Mouse (Mus musculus) MEL (cell line): ENCODE measurements around the gene Rex1bd.

Experiments used
- CHD2 ChIP-seq: IDR thresholded peaks from 2 replicates; pipeline ENCODE4 v1.6.1; 2011; ENCODE audit warnings: low read length, improper control_type of control experiment
- CTCF ChIP-seq, 3 experiments: IDR thresholded peaks in 2 of 3; conservative IDR thresholded peaks in 1 of 3; 2 replicates each; pipeline ENCODE4 v1.5.1; 2011 to 2012; ENCODE audit warnings: low read length in 3 of 3, low read depth in 2 of 3, mild to moderate bottlenecking in 2 of 3, improper control_type of control experiment in 1 of 3, inconsistent platforms in 1 of 3, mixed read lengths in 1 of 3, moderate library complexity in 1 of 3; ENCODE audit not compliant: control insufficient read depth in 1 of 3, insufficient read depth in 1 of 3, poor library complexity in 1 of 3, severe bottlenecking in 1 of 3
- ELF1 ChIP-seq: IDR thresholded peaks from 2 replicates; pipeline ENCODE4 v1.6.1; 2014; ENCODE audit warnings: low read depth, mild to moderate bottlenecking, inconsistent platforms, low read length, improper control_type of control experiment, moderate library complexity
- EP300 ChIP-seq, 2 experiments: IDR thresholded peaks; 2 replicates each; pipeline ENCODE4 v1.6.1; 2011; ENCODE audit warnings: improper control_type of control experiment in 2 of 2, low read length in 2 of 2, low read depth in 1 of 2, mild to moderate bottlenecking in 1 of 2
- ETS1 ChIP-seq: IDR thresholded peaks from 2 replicates; pipeline ENCODE4 v1.6.1; 2012; ENCODE audit warnings: low read depth, mild to moderate bottlenecking, inconsistent platforms, low read length, improper control_type of control experiment, moderate library complexity
- HCFC1 ChIP-seq: IDR thresholded peaks from 2 replicates; pipeline ENCODE4 v1.6.1; 2012; ENCODE audit warnings: low read depth, mild to moderate bottlenecking, inconsistent platforms, low read length, improper control_type of control experiment, moderate library complexity
- KAT2A ChIP-seq: conservative IDR thresholded peaks from 2 replicates; pipeline ENCODE4 v1.6.1; 2012; ENCODE audit warnings: low read depth, low read length, improper control_type of control experiment, inconsistent platforms
- NRF1 ChIP-seq: IDR thresholded peaks from 2 replicates; pipeline ENCODE4 v1.6.1; 2014; ENCODE audit warnings: low read depth, mild to moderate bottlenecking, inconsistent platforms, low read length, improper control_type of control experiment, moderate library complexity; ENCODE audit not compliant: poor library complexity, insufficient read depth, severe bottlenecking
- POLR2A ChIP-seq, 2 experiments: IDR thresholded peaks; 2 replicates each; pipeline ENCODE4 v1.6.1; 2011 to 2012; ENCODE audit warnings: low read length in 2 of 2, mild to moderate bottlenecking in 2 of 2, control low read depth in 1 of 2, improper control_type of control experiment in 1 of 2, low read depth in 1 of 2, moderate library complexity in 1 of 2; ENCODE audit not compliant: control insufficient read depth in 1 of 2, insufficient read depth in 1 of 2, poor library complexity in 1 of 2
- SMC3 ChIP-seq: IDR thresholded peaks from 2 replicates; pipeline ENCODE4 v1.6.1; 2011; ENCODE audit warnings: low read depth, low read length, improper control_type of control experiment
- UBTF ChIP-seq: IDR thresholded peaks from 2 replicates; pipeline ENCODE4 v1.6.1; 2012; ENCODE audit warnings: low read depth, mild to moderate bottlenecking, inconsistent platforms, low read length, improper control_type of control experiment, moderate library complexity, borderline replicate concordance; ENCODE audit not compliant: insufficient read depth
- USF2 ChIP-seq, 2 experiments: IDR thresholded peaks; 2 replicates each; pipeline ENCODE4 v1.6.1; 2011 to 2012; ENCODE audit warnings: improper control_type of control experiment in 2 of 2, low read length in 2 of 2, borderline replicate concordance in 1 of 2, inconsistent platforms in 1 of 2, low read depth in 1 of 2, mild to moderate bottlenecking in 1 of 2; ENCODE audit not compliant: insufficient read depth in 1 of 2
- ZMIZ1 ChIP-seq: IDR thresholded peaks from 2 replicates; pipeline ENCODE4 v1.6.1; 2012; ENCODE audit warnings: low read depth, mild to moderate bottlenecking, inconsistent platforms, low read length, improper control_type of control experiment, moderate library complexity

GRCm38 (mm10) chr8:70506328-70507026 lies at the start of gene Rex1bd:
- TF ChIP-seq CHD2 (no peak), ETS1 (no peak), POLR2A (IDR thresholded peaks at IDR 0.05; ENCODE audit: control insufficient read depth in 1 of 2, insufficient read depth in 1 of 2, low read depth in 1 of 2, low read length in 2 of 2, poor library complexity in 1 of 2) (peak; percentile 52 to 76; a peak in 3 of 4 replicates), EP300 (IDR thresholded peaks at IDR 0.05; ENCODE audit: low read depth in 1 of 2, low read length in 2 of 2) (peak in 1 of 2 experiments; percentile 38; a peak in 2 of 4 replicates), USF2 (IDR thresholded peaks at IDR 0.05; ENCODE audit: borderline replicate concordance in 1 of 2, insufficient read depth in 1 of 2, low read depth in 1 of 2, low read length in 2 of 2) (no peak), CTCF (IDR thresholded peaks at IDR 0.05 in 2 of 3, conservative IDR thresholded peaks at IDR 0.05 in 1 of 3; ENCODE audit: control insufficient read depth in 1 of 3, insufficient read depth in 1 of 3, low read depth in 2 of 3, low read length in 3 of 3, poor library complexity in 1 of 3, severe bottlenecking in 1 of 3) (peak; percentile 34 to 93 (median 79); a peak in 5 of 6 replicates), UBTF (no peak), HCFC1 (peak; percentile 82), ELF1 (no peak), KAT2A (peak; percentile 54; the same call in 1 of the 2 replicates), NRF1 (no peak), ZMIZ1 (no peak; the same call in 1 of the 2 replicates), SMC3 (peak; percentile 59)
